Mouse (Mus musculus) heart, postnatal 10 days (tissue): Measurements from ENCODE around the gene Tspear. TPM values are rescaled to one million over a fixed set of nuclear protein-coding genes. Genes with fewer than 3 reads are reported as not detected.
"Not testable (repeated sequence)": the region's sequence is repeated elsewhere in the genome, so short reads cannot be mapped to it uniquely, and the experiment has no call there.

Experiments
- DNase-seq, 2 experiments: peaks; one replicate each; pipeline ENCODE4 v3.0.0; 2021
- intact Hi-C: fragments of 180-260 bp; cut with DNase I; formaldehyde crosslinking; loops from one replicate; pipeline ENCODE4 v1.15.1; 2025
- total RNA-seq, 2 experiments: library from RNA; stranded (reverse); gene quantifications; 2 replicates each; pipeline ENCODE4 v1.2.3; 2021

The Tspear gene
- not detected for total RNA-seq

DNA sequence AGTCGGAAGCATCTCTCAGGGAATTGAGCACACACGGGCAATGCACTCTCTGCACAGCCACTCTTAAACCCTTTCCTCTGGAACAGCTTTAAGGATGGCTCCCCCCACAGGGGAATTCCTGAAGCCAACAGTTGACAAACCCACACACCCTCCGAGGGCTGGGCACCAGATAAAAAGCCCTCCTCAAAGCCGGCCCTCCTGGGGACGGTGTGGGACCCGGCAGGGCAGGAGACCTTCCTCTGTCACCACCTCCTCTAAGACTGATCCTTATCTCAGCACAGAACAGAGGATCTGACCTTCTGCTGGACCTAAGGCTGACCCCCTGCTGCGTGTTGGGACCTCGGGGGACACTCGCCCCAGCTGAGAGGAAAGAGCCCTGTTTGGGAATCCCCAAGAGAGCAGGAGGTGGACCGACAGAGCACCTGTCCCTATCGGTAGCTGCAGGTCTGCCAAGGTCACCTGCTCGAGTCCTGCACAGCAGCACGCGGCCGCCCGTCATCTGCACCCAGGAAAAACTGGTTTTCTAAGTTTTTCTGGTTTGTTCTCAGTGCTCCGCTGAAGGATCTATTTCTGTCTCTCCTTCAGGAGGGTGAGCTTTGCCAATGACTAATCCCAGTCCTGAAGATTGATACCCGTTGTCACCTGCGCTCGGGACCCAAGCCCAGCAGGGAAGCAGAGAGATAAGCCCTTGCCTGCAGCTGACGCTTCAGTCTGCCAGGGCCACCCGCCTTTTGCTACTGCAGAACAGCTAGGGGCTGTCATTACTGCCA lies at the start of gene Tspear:
Gene Tspear (plus strand): TSS at position 675 of the 770 bp plus-strand sequence.
- DNase-seq: peak in 1 of 2 experiments; percentile 29
- intact Hi-C loops: no loop called here

DNA sequence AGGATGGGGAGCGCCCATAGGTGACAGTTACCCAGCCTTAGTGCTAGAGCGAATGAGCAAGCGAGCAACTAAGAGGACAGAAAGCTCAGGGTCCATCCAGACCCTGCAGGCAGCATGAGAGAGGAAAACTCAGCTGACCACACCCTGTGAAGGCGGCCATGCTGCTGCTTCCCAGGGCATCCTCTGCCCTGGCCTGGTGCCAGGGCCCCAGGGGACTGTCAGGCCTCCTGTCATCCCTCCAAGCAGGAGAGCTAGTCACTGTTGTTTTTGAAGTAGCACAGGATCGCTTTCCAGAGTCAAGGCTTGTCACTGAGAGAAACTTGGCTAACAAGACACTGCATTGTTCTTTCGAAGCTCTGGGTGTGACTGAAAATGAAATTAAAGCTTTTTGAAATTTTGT lies 47.4 kb upstream of the Tspear start:
- DNase-seq: peak; percentile 29 to 48

DNA sequence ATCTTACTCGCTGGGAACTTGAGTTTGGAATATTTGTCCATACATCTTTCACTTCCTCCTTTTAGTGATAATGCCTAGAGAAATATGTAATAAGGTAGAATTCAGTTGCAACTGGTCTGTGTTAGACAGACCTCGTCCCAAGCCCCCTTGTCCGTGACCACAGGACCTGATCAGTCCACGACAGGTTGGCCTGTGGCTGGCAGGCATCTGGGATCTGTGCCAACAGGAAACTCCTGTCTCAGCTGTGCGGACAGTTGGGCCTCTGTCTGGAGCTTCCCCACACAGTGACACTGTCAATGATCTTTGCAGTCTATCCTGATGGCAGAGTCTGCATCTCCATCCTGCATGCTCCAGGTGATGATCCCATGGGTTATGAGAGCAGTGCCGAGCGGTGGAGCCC lies 43.2 kb upstream of the Tspear start:
- no peak for DNase-seq
- intact Hi-C loops: no loop called here

More for the DNA sequence above, 47.4 kb upstream of the Tspear start:
- intact Hi-C loops: no loop called here

DNA sequence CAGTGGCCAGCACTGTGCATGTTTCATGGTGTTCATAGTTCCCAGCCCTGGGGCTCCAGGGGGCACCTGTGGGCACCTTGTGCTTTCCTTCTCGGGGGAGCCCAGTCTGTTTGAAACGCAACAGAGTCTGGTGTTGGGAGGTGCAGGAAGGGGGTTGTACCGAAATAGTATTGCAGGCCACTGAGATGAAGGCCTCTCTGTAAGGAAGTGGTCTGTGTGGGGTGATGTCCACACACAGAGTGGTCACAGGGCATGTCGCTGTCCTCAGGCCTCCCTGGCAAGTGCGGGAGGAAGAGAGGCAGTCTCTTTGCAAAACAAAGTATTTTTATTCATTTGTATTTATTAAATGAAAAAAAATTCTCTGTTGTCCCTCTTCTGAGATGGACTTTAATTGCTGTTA lies 40.8 kb upstream of the Tspear start:
- intact Hi-C loops: no loop called here
- no peak for DNase-seq

DNA sequence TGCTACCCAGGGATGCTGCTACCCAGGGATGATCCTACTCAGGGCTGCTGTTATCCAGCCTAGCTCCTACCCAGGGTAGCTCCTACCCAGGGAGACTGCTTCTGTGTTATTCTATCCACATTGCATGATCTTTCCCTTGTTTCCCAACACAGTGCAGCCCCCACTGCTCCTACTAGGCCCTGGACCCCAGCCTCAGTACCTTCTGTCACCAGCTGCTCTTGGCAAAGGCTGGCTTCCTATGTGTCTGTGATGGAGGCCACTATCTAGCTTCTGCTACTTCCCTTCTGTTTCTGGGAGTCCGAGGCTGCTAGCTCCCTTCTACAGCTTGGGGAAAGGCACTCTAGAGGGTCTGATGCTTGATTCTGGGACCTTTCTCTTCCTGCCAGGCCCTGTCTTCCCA lies 38.9 kb upstream of the Tspear start:
- DNase-seq: no peak
- intact Hi-C loops: no loop called here

DNA sequence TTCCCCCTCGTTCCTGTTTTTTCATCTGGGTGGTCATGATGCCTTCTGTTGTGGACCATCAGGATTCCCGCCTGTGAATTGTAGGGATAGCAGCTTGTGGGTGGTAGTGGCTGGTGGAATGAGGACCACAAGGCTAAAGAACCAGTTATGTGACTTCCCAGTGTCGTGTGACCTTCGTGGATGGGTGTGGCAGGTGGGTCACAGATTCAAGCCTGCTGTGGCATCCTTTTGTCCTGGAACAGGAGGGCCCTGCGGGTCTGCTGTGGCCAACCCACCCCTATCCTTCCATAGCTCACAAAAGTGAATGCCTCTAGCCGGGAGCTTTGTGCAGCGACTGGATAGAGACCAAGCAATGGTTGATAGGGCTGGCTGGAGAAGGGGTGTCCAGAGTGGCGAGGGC lies 38.5 kb upstream of the Tspear start:
- intact Hi-C loops: no loop called here
- no peak for DNase-seq

DNA sequence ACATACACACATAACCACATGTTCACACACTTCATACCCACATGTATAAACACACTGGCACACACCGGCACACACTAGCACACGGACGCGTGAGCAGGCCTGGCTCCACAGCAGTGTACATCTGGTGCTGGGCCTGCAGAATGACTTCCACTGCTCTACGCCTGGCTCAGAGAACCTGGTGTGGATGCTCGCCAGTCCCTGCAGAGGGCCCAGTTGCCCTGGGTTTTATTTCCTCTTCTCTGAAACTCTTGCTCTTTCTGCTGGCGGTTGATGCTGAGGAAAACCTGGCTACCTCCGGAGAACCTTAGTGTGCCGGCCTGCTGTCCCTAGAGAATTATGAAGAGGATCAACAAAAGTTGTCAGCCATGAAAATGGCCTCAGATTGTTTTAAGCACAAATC lies 34.3 kb upstream of the Tspear start:
- intact Hi-C loops: no loop called here
- DNase-seq: no peak

DNA sequence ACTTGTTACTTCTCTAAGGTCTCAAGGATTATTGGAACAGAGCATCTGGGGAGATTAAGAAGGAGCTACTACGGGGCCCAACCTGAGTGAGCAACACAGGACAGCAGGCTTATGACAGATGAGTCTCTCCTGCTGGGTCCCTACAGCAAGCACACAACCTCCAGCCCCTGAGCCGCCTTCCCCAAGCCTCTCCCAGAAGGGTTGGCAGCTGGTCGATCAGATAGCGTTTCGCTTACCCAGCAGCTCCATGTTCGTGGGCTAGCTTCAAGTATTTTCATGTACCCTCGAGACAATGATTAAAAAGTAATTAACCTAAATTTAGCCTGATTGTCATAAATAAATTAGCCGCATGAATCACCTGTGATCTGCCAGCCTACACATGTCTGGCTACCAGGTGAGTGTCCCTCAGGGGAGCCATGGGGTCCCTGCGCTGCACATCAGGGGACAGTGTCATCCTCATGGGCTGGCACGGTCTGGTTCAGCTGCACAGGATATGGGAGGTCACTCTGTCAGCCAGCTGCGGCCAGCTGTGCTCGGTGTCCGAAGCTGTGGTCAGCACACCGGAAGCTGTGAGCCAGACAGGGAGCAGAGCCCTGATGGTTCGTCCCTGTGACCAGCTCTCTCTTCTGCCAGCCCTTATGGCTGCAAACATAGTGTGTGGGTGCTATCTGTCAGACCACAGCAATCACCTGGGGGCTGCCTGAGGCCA lies 27.9 kb upstream of the Tspear start:
- intact Hi-C loops: no loop called here
- DNase-seq: peak; percentile 47 to 62

DNA sequence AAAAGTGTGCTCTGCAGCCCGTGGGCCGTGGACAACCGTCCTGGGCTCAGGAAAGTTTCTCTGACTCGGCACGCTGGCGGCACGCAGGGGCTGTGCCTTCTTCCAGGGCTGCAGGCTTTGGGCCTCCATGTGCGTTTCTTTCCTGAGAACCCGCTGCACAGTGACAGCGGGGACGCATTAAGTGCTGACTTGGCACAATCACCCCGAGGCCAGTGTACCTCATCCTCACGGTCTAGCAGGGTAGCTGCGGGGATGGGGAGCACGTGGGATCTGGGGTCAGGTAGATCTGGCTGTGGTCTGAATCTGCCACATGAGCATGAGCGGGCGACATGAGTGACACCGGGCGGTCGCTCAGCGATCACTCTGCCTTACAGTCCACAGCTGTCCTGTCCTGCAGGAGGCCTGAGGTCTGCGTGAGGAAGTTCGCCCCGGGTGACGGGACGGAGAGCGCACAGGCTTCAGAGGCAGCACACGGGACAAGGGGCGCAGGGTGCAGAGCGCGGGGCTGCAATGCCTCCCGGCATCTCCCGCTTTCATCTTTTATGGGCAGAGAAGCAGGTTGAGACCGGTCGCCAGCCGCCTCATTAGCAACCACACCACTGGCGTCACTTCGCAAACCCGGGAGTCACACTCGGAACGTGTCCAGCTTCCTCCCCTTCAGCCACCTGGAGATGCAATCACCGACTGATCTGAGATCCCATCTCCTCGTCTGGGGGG lies 22.3 kb upstream of the Tspear start:
- no peak for DNase-seq
- intact Hi-C loops: no loop called here

DNA sequence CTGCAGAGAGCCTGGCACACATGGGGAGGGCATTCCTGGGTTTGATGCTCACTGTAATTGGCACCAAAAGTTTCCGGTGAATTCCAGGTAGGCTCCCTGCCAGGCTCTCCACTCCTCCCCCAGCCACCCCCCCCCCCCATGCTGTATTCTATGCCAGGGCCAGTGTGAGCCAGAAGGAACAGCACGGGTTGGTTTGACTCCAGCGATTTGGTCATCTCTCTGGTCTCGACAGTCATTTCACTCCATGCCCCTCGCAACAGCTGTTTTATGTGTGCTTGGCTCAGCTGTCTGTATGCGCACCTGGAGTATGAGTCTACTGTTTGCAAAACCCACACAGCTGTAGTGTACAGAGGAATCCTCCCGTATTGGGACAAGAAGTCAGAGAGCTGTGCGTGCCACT lies 20.0 kb upstream of the Tspear start:
- DNase-seq: peak; percentile 20 to 34
- intact Hi-C loops: no loop called here

DNA sequence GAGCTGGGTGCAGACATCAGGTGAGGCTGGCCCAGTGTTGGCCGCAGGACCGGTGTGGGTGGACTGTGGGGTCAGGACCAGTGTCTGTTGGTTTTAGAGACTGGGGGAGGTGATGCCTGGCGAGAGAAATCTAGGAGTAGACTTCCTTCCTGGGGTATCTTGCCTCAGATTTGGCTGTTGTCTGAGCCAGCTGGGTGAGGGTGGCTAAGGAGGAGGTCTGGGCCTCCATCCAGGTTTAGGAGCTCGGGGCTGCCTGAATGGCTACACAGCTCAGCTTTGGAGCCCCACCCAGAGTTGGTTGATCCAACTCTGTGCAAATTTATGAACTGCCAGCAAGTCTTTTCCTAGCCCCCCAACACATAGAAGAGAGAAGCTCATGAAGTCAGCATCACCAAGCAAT lies 19.0 kb upstream of the Tspear start:
- DNase-seq: no peak
- intact Hi-C loops: no loop called here

DNA sequence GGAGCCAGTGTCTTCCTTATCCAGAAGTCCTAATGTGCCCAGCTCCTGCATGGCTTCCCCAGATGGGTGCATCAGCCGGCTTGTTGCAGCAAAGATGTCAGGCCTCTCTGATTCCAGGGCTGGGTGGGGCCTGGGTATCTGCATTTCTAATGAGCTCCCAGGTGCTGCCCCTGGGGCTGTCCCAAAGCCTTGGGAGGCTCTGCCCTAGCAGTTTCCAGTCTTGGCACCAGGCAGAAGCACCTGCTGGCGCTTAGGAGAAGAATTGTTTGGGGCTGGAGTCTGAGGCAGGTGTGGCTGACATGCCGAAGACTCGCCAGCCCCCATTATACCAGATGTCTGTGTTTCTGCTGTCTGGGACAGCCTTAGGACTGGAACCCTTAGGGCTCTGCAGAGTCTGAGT lies 15.7 kb upstream of the Tspear start:
- DNase-seq: no peak
- intact Hi-C loops: no loop called here

DNA sequence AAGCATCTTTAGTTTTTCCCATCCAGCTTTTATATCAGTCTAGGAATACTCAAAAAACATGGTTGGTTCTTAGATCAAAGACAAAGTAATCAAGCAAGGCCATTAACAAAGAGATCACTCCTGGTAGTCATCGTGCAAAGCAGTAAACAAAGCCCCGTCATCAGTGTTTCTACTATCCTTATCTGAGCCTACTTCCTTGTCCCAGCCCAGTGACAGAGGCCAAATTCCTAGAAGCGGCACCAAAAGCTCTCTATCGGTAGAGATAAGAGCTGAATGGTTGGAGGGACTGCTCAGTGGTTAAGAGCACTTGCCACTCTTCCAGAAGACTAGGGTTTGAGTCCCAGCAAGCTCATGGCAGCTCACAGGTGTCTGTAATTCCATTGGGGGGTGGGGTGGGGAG lies 14.8 kb upstream of the Tspear start:
- intact Hi-C loops: no loop called here

DNA sequence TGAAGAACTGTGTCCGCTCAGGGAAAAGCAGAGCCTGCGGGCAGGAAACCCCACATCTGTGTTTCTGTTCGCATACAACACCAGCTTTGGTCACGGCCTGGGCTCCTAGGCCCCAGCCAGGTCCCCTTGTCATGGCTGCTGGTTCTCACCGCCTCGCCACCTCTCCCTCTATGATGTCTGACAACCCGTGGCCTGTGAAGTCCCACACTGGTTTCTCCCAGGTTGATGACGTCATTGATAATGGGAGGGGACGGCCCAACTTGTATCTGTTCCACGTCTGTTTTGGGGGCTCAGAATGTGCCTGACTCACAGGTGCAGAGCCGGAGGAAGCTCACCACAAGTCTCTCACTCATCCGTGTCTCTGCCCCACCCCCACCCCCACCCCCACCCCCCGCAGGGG lies 12.6 kb upstream of the Tspear start:
- intact Hi-C loops: no loop called here

More for the DNA sequence above, 14.8 kb upstream of the Tspear start:
- DNase-seq: no peak

DNA sequence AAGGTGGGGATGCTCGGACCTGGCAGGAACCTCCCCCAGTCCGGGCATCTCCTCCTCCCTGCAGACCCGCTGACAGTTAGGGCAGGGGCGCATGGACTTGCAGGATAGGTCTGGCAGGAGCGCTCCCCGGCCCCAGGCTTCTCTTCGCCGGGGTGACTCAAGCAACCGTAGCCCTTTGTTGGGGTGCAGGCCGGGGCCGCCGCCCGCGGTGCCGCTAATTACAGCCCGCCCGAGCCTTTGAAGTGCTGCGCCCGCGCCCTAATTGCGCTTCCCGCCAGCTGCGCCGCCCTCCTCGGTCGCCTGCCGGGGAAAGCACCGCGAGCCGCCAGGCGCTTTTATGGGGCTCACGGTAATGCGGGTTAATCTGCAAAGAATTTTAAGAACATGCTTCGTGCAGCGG lies 8.8 kb upstream of the Tspear start:
- no peak for DNase-seq

More for the DNA sequence above, 12.6 kb upstream of the Tspear start:
- no peak for DNase-seq

DNA sequence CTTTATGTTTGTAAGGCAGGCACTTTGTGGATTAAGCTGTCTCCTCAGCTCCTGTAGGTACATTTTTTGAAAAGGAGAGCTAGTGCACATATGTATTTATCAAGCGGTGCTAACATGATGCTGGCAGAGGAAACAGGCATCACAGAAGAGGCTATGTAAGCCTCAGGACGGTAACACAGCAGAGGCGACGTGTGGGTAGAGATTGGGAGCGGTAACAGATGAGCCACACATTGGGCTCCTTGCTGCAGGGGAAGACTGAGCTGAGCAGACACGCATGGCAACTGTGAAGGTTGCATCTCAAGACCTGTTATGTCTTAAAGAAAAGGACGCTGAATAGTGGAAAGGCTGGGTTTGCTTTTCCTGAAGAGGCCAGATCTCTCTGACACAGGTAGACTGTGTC lies 3.4 kb upstream of the Tspear start:
- intact Hi-C loops: no loop called here
- DNase-seq: no peak

More for the DNA sequence above, 8.8 kb upstream of the Tspear start:
- intact Hi-C loops: no loop called here

DNA sequence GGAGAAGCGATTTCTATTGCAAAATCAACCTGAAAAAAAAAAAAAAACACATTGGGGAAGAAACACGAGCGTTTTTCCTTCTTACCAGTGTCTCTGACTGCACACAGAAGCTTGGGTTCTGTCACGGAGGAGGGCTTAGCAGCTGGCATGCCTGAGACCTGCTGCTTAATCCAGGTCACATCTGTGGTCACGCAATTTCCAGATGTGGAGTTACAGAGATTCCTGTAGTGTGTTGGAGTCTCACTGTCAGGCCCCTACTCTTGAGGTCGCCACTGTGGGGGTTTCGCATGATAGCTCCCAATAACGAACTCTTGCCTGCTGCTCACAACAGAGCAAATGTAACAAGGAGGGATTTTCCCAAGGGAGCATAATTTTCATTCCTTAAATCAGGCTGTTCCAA lies 2.2 kb upstream of the Tspear start:
- intact Hi-C loops: no loop called here
- DNase-seq: no peak

DNA sequence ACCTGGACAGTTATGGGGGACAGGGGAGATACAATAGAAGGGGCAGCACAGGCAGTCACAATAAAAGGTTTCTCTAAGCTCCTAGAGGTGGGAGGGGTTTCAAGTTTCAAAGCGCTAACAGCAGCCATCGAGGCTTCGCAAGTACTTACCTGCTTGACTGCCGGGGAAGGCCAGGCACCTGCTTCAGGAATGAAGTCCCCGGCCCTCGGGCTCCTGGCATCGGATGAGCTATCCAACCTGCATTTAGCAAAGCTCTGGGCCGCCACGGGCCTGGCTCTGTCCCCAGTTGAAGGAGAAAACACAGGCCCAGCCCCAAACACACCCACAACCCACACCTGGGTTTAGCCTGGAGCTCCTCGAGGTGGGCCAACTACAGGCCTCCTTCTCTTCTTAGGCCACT lies 652 bp downstream of the Tspear start:
- DNase-seq: no peak
- intact Hi-C loops: no loop called here

DNA sequence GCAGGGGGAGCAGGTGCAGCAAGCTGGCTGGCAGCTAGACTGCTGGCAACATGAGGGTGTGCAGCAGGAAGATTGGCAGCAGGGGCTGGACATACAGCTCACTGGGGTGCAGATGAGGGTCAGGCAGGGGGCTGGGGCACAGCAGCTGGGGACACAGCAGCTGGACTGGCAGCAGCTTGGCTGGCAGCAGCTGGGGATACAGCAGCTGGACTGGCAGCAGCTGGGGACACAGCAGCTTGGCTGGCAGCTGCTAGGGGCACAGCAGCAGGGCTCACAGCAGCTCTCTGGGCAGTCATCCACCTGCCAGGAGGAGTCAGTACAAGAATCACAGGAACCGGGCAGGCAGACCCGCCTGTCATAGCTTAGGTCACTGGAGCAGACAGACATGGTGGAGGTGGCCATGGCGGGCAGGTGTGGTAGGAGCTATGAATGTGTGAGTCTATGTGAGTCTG lies 4.0 kb downstream of the Tspear start, which contains the start of gene Gm19402:
Gene Gm19402 (minus strand): TSS at position 402 of the 452 bp plus-strand sequence.
- DNase-seq, intact Hi-C loops: not testable (repeated sequence)

DNA sequence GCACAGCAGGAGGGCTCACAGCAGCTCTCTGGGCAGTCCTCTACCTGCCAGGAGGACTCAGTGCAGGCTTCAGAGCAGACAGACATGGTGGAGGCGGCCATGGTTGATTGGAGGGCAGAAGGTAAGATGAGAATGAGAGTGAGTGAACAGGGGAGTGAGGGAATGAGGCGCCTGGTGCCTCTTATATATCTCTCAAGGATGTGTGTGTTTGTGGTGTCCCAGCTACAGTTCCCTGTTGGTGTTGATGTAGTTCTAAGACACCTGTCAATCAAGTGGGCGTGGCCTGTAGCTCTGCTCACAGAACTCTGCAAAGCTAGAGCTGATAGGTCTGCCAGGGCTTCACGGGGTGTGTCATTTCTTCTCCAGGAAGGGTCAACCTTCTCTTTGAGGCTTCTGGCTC lies 10.8 kb downstream of the Tspear start, which contains the start of gene Gm9508:
Gene Gm9508 (minus strand): TSS at position 101 of the 400 bp plus-strand sequence.
- DNase-seq: no peak
- intact Hi-C loops: no loop called here

DNA sequence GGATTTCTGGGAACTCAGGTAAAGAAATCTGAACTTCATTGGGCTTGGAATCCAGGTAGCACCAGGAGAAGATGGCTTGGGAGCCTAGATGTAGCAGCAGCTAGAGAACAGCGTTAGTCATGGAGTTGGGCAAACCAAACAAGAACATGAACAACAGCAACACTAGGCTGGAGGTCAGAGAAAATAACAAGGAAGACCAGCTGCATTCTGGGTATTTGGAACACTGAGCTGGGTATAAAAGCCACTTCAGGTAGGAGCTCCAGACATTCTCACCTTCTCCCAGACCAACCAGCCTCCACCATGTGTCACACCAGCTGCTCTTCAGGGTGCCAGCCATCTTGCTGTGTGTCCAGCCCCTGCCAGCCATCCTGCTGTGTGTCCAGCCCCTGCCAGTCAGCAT lies 20.0 kb downstream of the Tspear start, which contains the start of gene Gm10272:
Gene Gm10272 (plus strand): TSS at position 301 of the 400 bp plus-strand sequence.
- DNase-seq: no peak
- intact Hi-C loops: no loop called here
